17 mouse cellular contexts compared by ENCODE assay signal in the genomic region with DNA sequence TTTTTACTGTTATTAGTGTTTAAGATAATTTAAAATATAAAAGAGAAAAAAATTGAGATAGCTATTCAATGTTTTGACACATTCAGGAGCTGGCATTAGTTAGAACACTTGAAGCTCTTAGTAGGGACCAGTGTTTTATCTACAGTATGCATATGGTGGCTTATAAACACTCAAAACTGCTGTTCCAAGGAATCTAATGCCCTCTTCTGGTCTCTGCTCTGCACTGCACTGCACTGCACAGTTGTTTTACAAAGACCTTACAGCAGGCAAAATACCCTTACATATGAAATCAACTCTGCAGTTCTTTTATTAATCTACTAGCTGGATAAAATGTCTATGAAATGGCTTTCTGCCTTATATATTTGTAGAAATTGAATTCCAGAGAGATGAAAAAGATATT.
"Had no signal": no experiment of that assay in that cellular context is flagged by ENCODE, and none has a peak within 500 bp of the region (broad histone marks: within the 10 kb centered on the region; RNA-seq: fewer than 3 reads in every experiment).

No protein-coding gene starts in this region.

- H3K9me3 ChIP-seq: limb, embryonic 12.5 days; liver, embryonic 13.5 days; lung, embryonic 15.5 days; megakaryocyte, embryonic 14.5 days; neural tube, embryonic 15.5 days had no signal

- H3K4me1 ChIP-seq: limb, embryonic 12.5 days; liver, embryonic 13.5 days; lung, embryonic 15.5 days; megakaryocyte, embryonic 14.5 days; neural tube, embryonic 15.5 days had no signal

- H3K4me3 ChIP-seq: limb, embryonic 12.5 days; liver, embryonic 13.5 days; lung, embryonic 15.5 days; megakaryocyte, embryonic 14.5 days; myocyte; neural tube, embryonic 15.5 days had no signal

- H3K4me2 ChIP-seq: limb, embryonic 12.5 days; liver, embryonic 13.5 days; lung, embryonic 15.5 days; midbrain, embryonic 11.5 days; neural tube, embryonic 15.5 days had no signal

- ATAC-seq: liver, postnatal 0 days had no signal

- H3K36me3 ChIP-seq: limb, embryonic 12.5 days; liver, embryonic 13.5 days; lung, embryonic 15.5 days; neural tube, embryonic 15.5 days had no signal

- H3K27me3 ChIP-seq: limb, embryonic 12.5 days; liver, embryonic 13.5 days; lung, embryonic 15.5 days; megakaryocyte, embryonic 14.5 days; neural tube, embryonic 15.5 days had no signal

- DNase-seq: kidney, postnatal 10 days; kidney, postnatal 4 days; liver; liver, embryonic 13.5 days; liver, postnatal 0 days; lung, postnatal 14 days; right cerebral cortex, adult 18-20 months; right cerebral cortex, postnatal 25 days; thymus, postnatal 4 days had no signal

- H3K9ac ChIP-seq: limb, embryonic 12.5 days; liver, embryonic 13.5 days; liver, postnatal 0 days; lung, embryonic 15.5 days; neural tube, embryonic 15.5 days had no signal

- H3K27ac ChIP-seq: limb, embryonic 12.5 days; liver, embryonic 13.5 days; lung, embryonic 15.5 days; macrophage; neural tube, embryonic 15.5 days; stomach, postnatal 0 days had no signal
